Mouse (Mus musculus) stomach, embryonic 15.5 days (tissue): ENCODE results near the gene Olfr235. TPM values are rescaled to one million over a fixed set of nuclear protein-coding genes. Genes with fewer than 3 reads are reported as not detected.
"Not testable (repeated sequence)": the region's sequence is repeated elsewhere in the genome, so short reads cannot be mapped to it uniquely, and the experiment has no call there.

Source experiments
- ATAC-seq: fragments of 200-750 bp; cut with Nextera tagmentation; 2 replicates; pipeline ENCODE4 v1.8.0; 2017; ENCODE audit warnings: low read depth, moderate number of reproducible peaks, moderate TSS enrichment; ENCODE audit not compliant: insufficient read depth, low FRiP score
- H3K27ac ChIP-seq: fragments of 300-500 bp; sonication (generic); 2 replicates; pipeline ENCODE4 v1.5.1; 2015; ENCODE audit warnings: mild to moderate bottlenecking, inconsistent platforms
- H3K27me3 ChIP-seq: fragments of 300-500 bp; sonication (generic); replicated peaks from 2 replicates; pipeline ENCODE4 v1.6.1; 2015; ENCODE audit warnings: inconsistent platforms
- H3K36me3 ChIP-seq: fragments of 300-500 bp; sonication (generic); 2 replicates; pipeline ENCODE4 v1.6.1; 2015; ENCODE audit warnings: inconsistent platforms
- H3K4me1 ChIP-seq: fragments of 300-500 bp; sonication (generic); 2 replicates; pipeline ENCODE4 v1.6.1; 2015; ENCODE audit warnings: inconsistent platforms
- H3K4me2 ChIP-seq: fragments of 300-500 bp; sonication (generic); 2 replicates; pipeline ENCODE4 v1.6.1; 2015; ENCODE audit warnings: mild to moderate bottlenecking, inconsistent platforms
- H3K4me3 ChIP-seq: fragments of 300-500 bp; sonication (generic); replicated peaks from 2 replicates; pipeline ENCODE4 v1.5.1; 2015; ENCODE audit warnings: inconsistent platforms
- H3K9ac ChIP-seq: fragments of 300-500 bp; sonication (generic); 2 replicates; pipeline ENCODE4 v1.6.1; 2015; ENCODE audit warnings: inconsistent platforms
- H3K9me3 ChIP-seq: fragments of 300-500 bp; sonication (generic); 2 replicates; pipeline ENCODE4 v1.6.1; 2016; ENCODE audit warnings: inconsistent platforms
- WGBS: fragments of 180-500 bp; shearing (Covaris S2); methylation state at CpG from one replicate; pipeline ENCODE4 v1.1.7; 2015; 5-methylcytosine and 5-hydroxymethylcytosine counted together
- polyA plus RNA-seq: library from polyadenylated mRNA; unstranded; fragments of >200 nt; fragmentation: Nextera tagmentation; extraction: Ambion mirVana; gene quantifications from 2 replicates; pipeline ENCODE4 v1.2.1, GENCODE M21; 2015

Gene Olfr235
- not detected in 2 replicates for polyA plus RNA-seq

GRCm38 (mm10) chr19:12260732-12261131, at the start of gene Olfr235:
Gene Olfr235, plus strand, starts transcription at chr19:12261032.
- no peak within 1 kb of the TSS for H3K27ac ChIP-seq
- ATAC-seq = no peak
- no peak within 1 kb of the TSS for H3K9ac ChIP-seq
- H3K4me1 ChIP-seq = no peaks in the 10 kb centered on the region
- WGBS = 59% methylated on average over 1 of the region's 1 CpGs
- H3K4me3 ChIP-seq = no peak within 1 kb of the TSS
- H3K4me2 ChIP-seq = no peak within 1 kb of the TSS
- H3K36me3 ChIP-seq = no peaks in the 10 kb centered on the region
- H3K27me3 ChIP-seq = no peaks in the 10 kb centered on the region
- H3K9me3 ChIP-seq = no peaks in the 10 kb centered on the region

- H3K4me2 ChIP-seq, H3K9ac ChIP-seq, H3K9me3 ChIP-seq, H3K27me3 ChIP-seq, H3K4me1 ChIP-seq, H3K36me3 ChIP-seq, ATAC-seq, H3K27ac ChIP-seq, H3K4me3 ChIP-seq: not testable (repeated sequence)
These were observed 28.3 kb upstream of the Olfr235 start, which contains the start of gene Olfr1432 for GRCm38 (mm10) chr19:12232496-12232895. Gene Olfr1432, minus strand, starts transcription at chr19:12232596.

- Histone ChIP-seq H3K27me3 (no peaks in the 10 kb centered on the region), H3K4me2 (no peak within 1 kb of the TSS), H3K9ac (no peak within 1 kb of the TSS), H3K4me3 (no peak within 1 kb of the TSS), H3K9me3 (no peaks in the 10 kb centered on the region), H3K27ac (no peak within 1 kb of the TSS), H3K36me3 (no peaks in the 10 kb centered on the region), H3K4me1 (no peaks in the 10 kb centered on the region)
- whole genome bisulfite sequencing = 78% methylated on average over 1 of the region's 1 CpGs
- ATAC-seq = no peak
These were observed 19.3 kb upstream of the Olfr235 start, which contains the start of gene Olfr262 for GRCm38 (mm10) chr19:12241559-12241958. Gene Olfr262, minus strand, starts transcription at chr19:12241659.

- no peak for ATAC-seq
- no peaks in the 10 kb centered on the region for H3K36me3 ChIP-seq
- WGBS = 79% methylated on average over 2 of the region's 2 CpGs
- H3K4me2 ChIP-seq = no peak within 1 kb of the TSS
- H3K27ac ChIP-seq = no peak within 1 kb of the TSS
- H3K4me1 ChIP-seq = no peaks in the 10 kb centered on the region
- H3K9me3 ChIP-seq = no peaks in the 10 kb centered on the region
- H3K4me3 ChIP-seq = no peak within 1 kb of the TSS
- no peaks in the 10 kb centered on the region for H3K27me3 ChIP-seq
- H3K9ac ChIP-seq = no peak within 1 kb of the TSS
These were observed 18.7 kb downstream of the Olfr235 start, which contains the start of gene Olfr1434 for GRCm38 (mm10) chr19:12279554-12279953. Gene Olfr1434, plus strand, starts transcription at chr19:12279854.

GRCm38 (mm10) chr19:12292979-12293378, 32.1 kb downstream of the Olfr235 start:
- H3K9ac ChIP-seq = no peak overlapping the region
- no peaks in the 10 kb centered on the region for H3K27me3 ChIP-seq
- H3K36me3 ChIP-seq = no peaks in the 10 kb centered on the region
- no peaks in the 10 kb centered on the region for H3K9me3 ChIP-seq
- no peak overlapping the region for H3K4me2 ChIP-seq
- ATAC-seq = no peak
- no peak overlapping the region for H3K4me3 ChIP-seq
- no peak overlapping the region for H3K27ac ChIP-seq
- H3K4me1 ChIP-seq = no peaks in the 10 kb centered on the region

GRCm38 (mm10) chr19:12299030-12299429, 38.2 kb downstream of the Olfr235 start, which contains the start of gene Olfr1436:
Gene Olfr1436, minus strand, starts transcription at chr19:12299130.
- 90% methylated on average over 1 of the region's 1 CpGs for WGBS
- not testable (repeated sequence) for H3K4me1 ChIP-seq, H3K9ac ChIP-seq, H3K27me3 ChIP-seq, H3K27ac ChIP-seq, H3K9me3 ChIP-seq, H3K4me3 ChIP-seq, H3K4me2 ChIP-seq, H3K36me3 ChIP-seq, ATAC-seq

Other genes starting within 250 kb of the Olfr235 start
- not detected in 2 replicates for gene Olfr1423, start 219.7 kb upstream of the Olfr235 start, polyA plus RNA-seq
- gene Olfr1424, start 198.3 kb upstream of the Olfr235 start, polyA plus RNA-seq = not detected in 2 replicates
- gene Olfr1425, start 183.3 kb upstream of the Olfr235 start, polyA plus RNA-seq = not detected in 2 replicates
- gene Olfr1426, start 169.0 kb upstream of the Olfr235 start, polyA plus RNA-seq = not detected in 2 replicates
- gene Olfr1427, start 157.7 kb upstream of the Olfr235 start, polyA plus RNA-seq = not detected in 2 replicates
- not detected in 2 replicates for gene Olfr1428, start 145.1 kb upstream of the Olfr235 start, polyA plus RNA-seq
- gene Olfr76, start 137.8 kb upstream of the Olfr235 start, polyA plus RNA-seq = not detected in 2 replicates
- 0.04 and 0.06 TPM in 2 replicates for gene Olfr1555-ps1, start 90.9 kb upstream of the Olfr235 start, polyA plus RNA-seq
- gene Olfr1431, start 60.4 kb upstream of the Olfr235 start, polyA plus RNA-seq = not detected in 2 replicates
- gene Olfr1432, start 28.4 kb upstream of the Olfr235 start, polyA plus RNA-seq = not detected in 2 replicates
- gene Olfr262, start 19.4 kb upstream of the Olfr235 start, polyA plus RNA-seq = not detected in 2 replicates
- not detected in 2 replicates for gene Olfr1434, start 18.8 kb downstream of the Olfr235 start, polyA plus RNA-seq
- gene Olfr1436, start 38.1 kb downstream of the Olfr235 start, polyA plus RNA-seq = not detected in 2 replicates
- not detected in 2 replicates for gene Olfr1437, start 64.1 kb downstream of the Olfr235 start, polyA plus RNA-seq
- gene Olfr1438-ps1, start 74.9 kb downstream of the Olfr235 start, polyA plus RNA-seq = not detected in 2 replicates
- gene Olfr1440, start 126.2 kb downstream of the Olfr235 start, polyA plus RNA-seq = not detected in 2 replicates
- gene Olfr1441, start 156.4 kb downstream of the Olfr235 start, polyA plus RNA-seq = not detected in 2 replicates
- not detected in 2 replicates for gene Pfpl, start 166.9 kb downstream of the Olfr235 start, polyA plus RNA-seq
- gene Mpeg1, start 199.7 kb downstream of the Olfr235 start, polyA plus RNA-seq = 1.2 and 1.3 TPM in 2 replicates
- 14.7 and 18.6 TPM in 2 replicates for gene Dtx4, start 240.4 kb downstream of the Olfr235 start, polyA plus RNA-seq